Mouse (Mus musculus) fat pad, adult 2 months (tissue): ENCODE data around the gene Cdc42bpb.

Experiments
- DNase-seq: peaks from one replicate; pipeline ENCODE4 v3.0.0-alpha.2; 2011; ENCODE audit warnings: low read depth, low spot score; ENCODE audit errors: extremely low read depth

Gene Cdc42bpb

GRCm38 (mm10) chr12:111386642-111387120, 9.2 kb upstream of the Cdc42bpb start:
- DNase-seq = no peak

GRCm38 (mm10) chr12:111385883-111386641, 8.5 kb upstream of the Cdc42bpb start:
- no peak for DNase-seq

GRCm38 (mm10) chr12:111378812-111379211, 1.3 kb upstream of the Cdc42bpb start:
- DNase-seq = no peak

GRCm38 (mm10) chr12:111377986-111378490, 520 bp upstream of the Cdc42bpb start:
- no peak for DNase-seq

- DNase-seq = no peak
Observed at GRCm38 (mm10) chr12:111376826-111377331, 639 bp downstream of the Cdc42bpb start.

GRCm38 (mm10) chr12:111376053-111376452, 1.5 kb downstream of the Cdc42bpb start:
- no peak for DNase-seq

GRCm38 (mm10) chr12:111375559-111375958, 2.0 kb downstream of the Cdc42bpb start:
- DNase-seq = no peak

GRCm38 (mm10) chr12:111374727-111375126, 2.8 kb downstream of the Cdc42bpb start:
- no peak for DNase-seq

GRCm38 (mm10) chr12:111373411-111373810, 4.1 kb downstream of the Cdc42bpb start:
- no peak for DNase-seq

GRCm38 (mm10) chr12:111371905-111372304, 5.6 kb downstream of the Cdc42bpb start:
- DNase-seq = no peak

- DNase-seq = no peak
Observed at GRCm38 (mm10) chr12:111370249-111370648, 7.3 kb downstream of the Cdc42bpb start.

GRCm38 (mm10) chr12:111367065-111367464, 10.5 kb downstream of the Cdc42bpb start:
- no peak for DNase-seq

- DNase-seq = no peak
Observed at GRCm38 (mm10) chr12:111364234-111364633, 13.3 kb downstream of the Cdc42bpb start.

GRCm38 (mm10) chr12:111361319-111362098, 16.0 kb downstream of the Cdc42bpb start:
- DNase-seq = no peak

- peak; percentile 65 for DNase-seq
Observed at GRCm38 (mm10) chr12:111360671-111361070, 16.8 kb downstream of the Cdc42bpb start.

GRCm38 (mm10) chr12:111356216-111356615, 21.3 kb downstream of the Cdc42bpb start:
- DNase-seq = no peak

- DNase-seq = no peak
Observed at GRCm38 (mm10) chr12:111354142-111354541, 23.4 kb downstream of the Cdc42bpb start.

GRCm38 (mm10) chr12:111353439-111353915, 24.0 kb downstream of the Cdc42bpb start:
- DNase-seq = no peak

- DNase-seq = no peak
Observed at GRCm38 (mm10) chr12:111353008-111353407, 24.5 kb downstream of the Cdc42bpb start.

GRCm38 (mm10) chr12:111352520-111352919, 25.0 kb downstream of the Cdc42bpb start:
- DNase-seq = no peak

GRCm38 (mm10) chr12:111349540-111350231, 27.8 kb downstream of the Cdc42bpb start:
- DNase-seq = no peak
